10 mouse cellular contexts compared by ENCODE assay signal in genomic region chr2:181153837-181154236, GRCm38 (mm10). TPM values are rescaled to one million over a fixed set of nuclear protein-coding genes. Genes with fewer than 3 reads are reported as not detected.
A peak's percentile ranks its signal among the peaks of the same experiment; 100 is the strongest.
DNase-seq lines count a peak whose midpoint lies in the region; ATAC-seq and TF ChIP-seq lines count a peak whose summit lies in the region.
"Had no signal": no experiment of that assay in that cellular context is flagged by ENCODE, and none has a peak within 500 bp of the region (broad histone marks: within the 10 kb centered on the region; RNA-seq: fewer than 3 reads in every experiment).

No protein-coding gene starts in this region.

- no peaks in the 10 kb centered on the region for H3K9me3 ChIP-seq in forebrain, embryonic 12.5 days
- H3K9me3 ChIP-seq: liver, embryonic 13.5 days had no signal

- no peak overlapping the region for H3K4me2 ChIP-seq in forebrain, embryonic 12.5 days
- H3K4me2 ChIP-seq: liver, embryonic 13.5 days had no signal

- peak; percentile 48; the same call in 1 of the 2 replicates for ATAC-seq in granulocyte monocyte progenitor cell, adult 5-6 weeks (replicated peaks; ENCODE audit: poor library complexity, severe bottlenecking)
- no peak for ATAC-seq in forebrain, embryonic 12.5 days (ENCODE audit: low FRiP score)

- peaks cover 76% of the 10 kb centered on the region for H3K27me3 ChIP-seq in forebrain, embryonic 12.5 days

- H3K4me3 ChIP-seq in layer of hippocampus, adult 2 months = peak overlapping the region; percentile 79
- H3K4me3 ChIP-seq in forebrain, embryonic 12.5 days (replicated peaks) = no peak overlapping the region
- H3K4me3 ChIP-seq: liver, embryonic 13.5 days had no signal

- H3K36me3 ChIP-seq in forebrain, embryonic 12.5 days (replicated peaks) = no peaks in the 10 kb centered on the region
- H3K36me3 ChIP-seq: liver, embryonic 13.5 days had no signal

- H3K4me1 ChIP-seq in forebrain, embryonic 12.5 days = peaks cover 18% of the 10 kb centered on the region
- H3K4me1 ChIP-seq: liver, embryonic 13.5 days had no signal

- peak overlapping the region; percentile 99; the same call in 1 of the 2 replicates for H3K27ac ChIP-seq in layer of hippocampus, adult 2 months
- no peak overlapping the region for H3K27ac ChIP-seq in forebrain, embryonic 12.5 days
- H3K27ac ChIP-seq: liver, embryonic 13.5 days had no signal

- TF ChIP-seq CTCF in layer of hippocampus, adult 2 months (conservative IDR thresholded peaks at IDR 0.05) = peak; percentile 78

- DNase-seq in adrenal gland, postnatal 25 days = peak; percentile 41
- no peak for DNase-seq in adrenal gland, adult 8-10 months
- DNase-seq in layer of hippocampus, adult 2 months (ENCODE audit: low spot score in 2 of 2) = peak; percentile 17 to 57
- DNase-seq in layer of hippocampus, adult 11-12 months (ENCODE audit: low spot score) = no peak
- peak; percentile 25 for DNase-seq in NIH3T3 (ENCODE audit: low read depth)
- no peak for DNase-seq in layer of hippocampus, postnatal 36 days
- DNase-seq: liver, embryonic 13.5 days had no signal

- WGBS in forebrain, embryonic 12.5 days = 0% methylated on average over 1 of the region's 1 CpGs

- no peak overlapping the region for H3K9ac ChIP-seq in forebrain, embryonic 12.5 days
- H3K9ac ChIP-seq: liver, embryonic 13.5 days had no signal

RNA-seq across cellular contexts. Expression of gene Eef1a2, which starts 3.0 kb away (rescaled TPM):
- 38.2 and 49.3 TPM in 2 replicates for total RNA-seq in adrenal gland, postnatal 25 days (2021)
- 10 to 100 TPM; 65.8 to 85.9 (median 68.2) TPM for total RNA-seq in adrenal gland, adult 8-10 months (2022)
- 1,000 to 10,000 TPM; 1,145 to 1,175 TPM for total RNA-seq in layer of hippocampus, adult 2 months (2021)
- not detected in 2 replicates for total RNA-seq in granulocyte monocyte progenitor cell, adult 5-6 weeks (2014; fragmentation: Nextera tagmentation)
- total RNA-seq in granulocyte monocyte progenitor cell, adult 5-6 weeks (2017) = not detected in 2 replicates
- 1,000 to 10,000 TPM; 1,091 to 1,130 TPM for total RNA-seq in layer of hippocampus, postnatal 36 days (2021)
- 1.1 and 1.4 TPM in 2 replicates for polyA plus RNA-seq in forebrain, embryonic 12.5 days (2016; fragmentation: Nextera tagmentation; extraction: Ambion mirVana)
- polyA plus RNA-seq: liver, embryonic 13.5 days had no signal

RNA-seq across cellular contexts. Expression of gene Kcnq2, which starts 18.7 kb away (rescaled TPM):
- 3.7 and 6.3 TPM in 2 replicates for total RNA-seq in adrenal gland, postnatal 25 days (2021)
- 10 to 100 TPM in 2 of 4 experiments, 1 to 10 TPM in 2; 5.8 to 14.8 (median 10.0) TPM for total RNA-seq in adrenal gland, adult 8-10 months (2022)
- total RNA-seq in layer of hippocampus, adult 2 months (2021) = 100 to 1,000 TPM; 327 to 335 TPM
- total RNA-seq in granulocyte monocyte progenitor cell, adult 5-6 weeks (2014; fragmentation: Nextera tagmentation) = not detected in 2 replicates
- total RNA-seq in granulocyte monocyte progenitor cell, adult 5-6 weeks (2017) = not detected in 2 replicates
- 100 to 1,000 TPM; 336 to 348 TPM for total RNA-seq in layer of hippocampus, postnatal 36 days (2021)
- polyA plus RNA-seq in forebrain, embryonic 12.5 days (2016; fragmentation: Nextera tagmentation; extraction: Ambion mirVana) = 28.6 and 30.0 TPM in 2 replicates
- polyA plus RNA-seq: C2C12 had no signal

RNA-seq across cellular contexts. Expression of gene Ppdpf, which starts 33.2 kb away (rescaled TPM):
- total RNA-seq in adrenal gland, postnatal 25 days (2021) = 79.5 and 82.6 TPM in 2 replicates
- total RNA-seq in adrenal gland, adult 8-10 months (2022) = 10 to 100 TPM; 66.8 to 74.0 (median 69.9) TPM
- total RNA-seq in layer of hippocampus, adult 2 months (2021) = 10 to 100 TPM; 85.4 to 90.2 TPM
- total RNA-seq in granulocyte monocyte progenitor cell, adult 5-6 weeks (2014; fragmentation: Nextera tagmentation) = 82.3 and 90.4 TPM in 2 replicates
- total RNA-seq in granulocyte monocyte progenitor cell, adult 5-6 weeks (2017) = 70.3 and 77.7 TPM in 2 replicates
- 100 to 1,000 TPM in 1 of 2 experiments, 10 to 100 TPM in 1; 92.0 to 106 TPM for total RNA-seq in layer of hippocampus, postnatal 36 days (2021)
- polyA plus RNA-seq in forebrain, embryonic 12.5 days (2016; fragmentation: Nextera tagmentation; extraction: Ambion mirVana) = 483 and 484 TPM in 2 replicates

RNA-seq across cellular contexts. Expression of gene Ptk6, which starts 48.8 kb away (rescaled TPM):
- total RNA-seq in adrenal gland, postnatal 25 days (2021) = not detected in 2 replicates
- under 1 TPM in 3 of 4 experiments, not detected in 1; 0.10 to 0.40 (median 0.13) TPM for total RNA-seq in adrenal gland, adult 8-10 months (2022)
- under 1 TPM in 1 of 2 experiments, not detected in 1; 0.10 TPM for total RNA-seq in layer of hippocampus, adult 2 months (2021)
- not detected in 2 replicates for total RNA-seq in granulocyte monocyte progenitor cell, adult 5-6 weeks (2014; fragmentation: Nextera tagmentation)
- not detected in 2 replicates for total RNA-seq in granulocyte monocyte progenitor cell, adult 5-6 weeks (2017)
- total RNA-seq in layer of hippocampus, postnatal 36 days (2021) = under 1 TPM in 1 of 2 experiments, not detected in 1; 0.10 TPM
- not detected in 2 replicates for polyA plus RNA-seq in forebrain, embryonic 12.5 days (2016; fragmentation: Nextera tagmentation; extraction: Ambion mirVana)
- polyA plus RNA-seq: C2C12 had no signal

RNA-seq across cellular contexts. Expression of gene Srms, which starts 59.1 kb away (rescaled TPM):
- 0.58 TPM in 1 of 2 replicates, not detected in the other for total RNA-seq in adrenal gland, postnatal 25 days (2021)
- total RNA-seq in adrenal gland, adult 8-10 months (2022) = 1 to 10 TPM in 1 of 4 experiments, under 1 TPM in 3; 0.42 to 1.0 (median 0.67) TPM
- total RNA-seq in layer of hippocampus, adult 2 months (2021) = under 1 TPM; 0.12 to 0.41 TPM
- total RNA-seq in granulocyte monocyte progenitor cell, adult 5-6 weeks (2014; fragmentation: Nextera tagmentation) = not detected in 2 replicates
- not detected in 2 replicates for total RNA-seq in granulocyte monocyte progenitor cell, adult 5-6 weeks (2017)
- under 1 TPM; 0.35 to 0.66 TPM for total RNA-seq in layer of hippocampus, postnatal 36 days (2021)
- polyA plus RNA-seq in forebrain, embryonic 12.5 days (2016; fragmentation: Nextera tagmentation; extraction: Ambion mirVana) = not detected in 2 replicates
- polyA plus RNA-seq: C2C12 had no signal

Comparison
In these comparisons a context has a peak if more than half of its experiments do, and no peak if none do; other contexts are left out.
1. DNase-seq: peak in adrenal gland, postnatal 25 days (single experiment), layer of hippocampus, adult 2 months (2 of 2) and NIH3T3 (single experiment); none in adrenal gland, adult 8-10 months (single experiment), layer of hippocampus, adult 11-12 months (single experiment) and layer of hippocampus, postnatal 36 days (0 of 2).
2. RNA of gene Eef1a2, which starts 3.0 kb away (total RNA-seq): 1,145 to 1,175 TPM in layer of hippocampus, adult 2 months, 1,091 to 1,130 TPM in layer of hippocampus, postnatal 36 days, 65.8 to 85.9 TPM in adrenal gland, adult 8-10 months and 38.2 to 49.3 TPM in adrenal gland, postnatal 25 days; not detected in granulocyte monocyte progenitor cell, adult 5-6 weeks; every median in the first group is over 10 times any median in the second.
3. RNA of gene Kcnq2, which starts 18.7 kb away (total RNA-seq): 336 to 348 TPM in layer of hippocampus, postnatal 36 days and 327 to 335 TPM in layer of hippocampus, adult 2 months; 5.8 to 14.8 TPM in adrenal gland, adult 8-10 months, 3.7 to 6.3 TPM in adrenal gland, postnatal 25 days and not detected in granulocyte monocyte progenitor cell, adult 5-6 weeks; every median in the first group is over 10 times any median in the second.